8 mouse cellular contexts compared by ENCODE assay signal in the genomic region with DNA sequence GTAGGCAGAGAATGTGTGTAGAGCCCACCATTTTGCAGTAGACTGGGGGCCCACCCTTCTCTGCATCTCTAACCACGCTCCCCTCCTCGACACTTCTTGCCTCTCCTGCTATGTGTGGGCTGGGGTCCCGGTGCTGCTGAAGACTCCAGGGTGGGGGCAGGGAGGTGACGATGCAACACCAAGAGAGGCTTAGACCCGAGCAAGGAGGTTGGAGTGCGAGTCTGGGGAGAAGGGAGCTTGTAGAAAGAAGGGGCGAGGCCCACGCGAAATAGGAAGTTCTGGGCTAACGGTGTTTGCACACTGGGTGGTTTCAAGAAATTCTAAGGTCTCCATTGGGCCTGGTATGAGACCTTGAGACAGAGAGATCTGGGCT. TPM values are rescaled to one million over a fixed set of nuclear protein-coding genes. Genes with fewer than 3 reads are reported as not detected.
A peak's percentile ranks its signal among the peaks of the same experiment; 100 is the strongest.
DNase-seq lines count a peak whose midpoint lies in the region; ATAC-seq lines count a peak whose summit lies in the region.

No protein-coding gene starts in this region.

- H3K4me3 ChIP-seq in forebrain, embryonic 16.5 days (replicated peaks; ENCODE audit: low read length): peak overlapping the region; percentile 89
- H3K4me3 ChIP-seq in limb, embryonic 15.5 days: peak overlapping the region; percentile 57

- H3K4me2 ChIP-seq in forebrain, embryonic 16.5 days (ENCODE audit: low read length): peak overlapping the region; percentile 82
- H3K4me2 ChIP-seq in limb, embryonic 15.5 days: peak overlapping the region; percentile 83

- peak overlapping the region; percentile 93 for H3K27ac ChIP-seq in forebrain, embryonic 16.5 days (ENCODE audit: low read length)
- peak overlapping the region; percentile 94 for H3K27ac ChIP-seq in limb, embryonic 15.5 days

- no peaks in the 10 kb centered on the region for H3K27me3 ChIP-seq in forebrain, embryonic 16.5 days (replicated peaks; ENCODE audit: control insufficient read depth, insufficient read depth, low read length)
- no peaks in the 10 kb centered on the region for H3K27me3 ChIP-seq in limb, embryonic 15.5 days

- H3K36me3 ChIP-seq in forebrain, embryonic 16.5 days (ENCODE audit: control insufficient read depth, insufficient read depth): no peaks in the 10 kb centered on the region
- H3K36me3 ChIP-seq in limb, embryonic 15.5 days: no peaks in the 10 kb centered on the region; the same call in 1 of the 2 replicates

- H3K4me1 ChIP-seq in forebrain, embryonic 16.5 days (replicated peaks; ENCODE audit: control insufficient read depth, insufficient read depth, low read length): peaks cover 33% of the 10 kb centered on the region
- H3K4me1 ChIP-seq in limb, embryonic 15.5 days: peaks cover 36% of the 10 kb centered on the region

- no peaks in the 10 kb centered on the region for H3K9me3 ChIP-seq in forebrain, embryonic 16.5 days (ENCODE audit: control insufficient read depth, low read length)
- no peaks in the 10 kb centered on the region for H3K9me3 ChIP-seq in limb, embryonic 15.5 days

- whole genome bisulfite sequencing in forebrain, embryonic 16.5 days: 0% methylated on average over 10 of the region's 10 CpGs
- WGBS in limb, embryonic 15.5 days: 1% methylated on average over 10 of the region's 10 CpGs

- peak; percentile 45 to 47 for DNase-seq in layer of hippocampus, postnatal 10 days (ENCODE audit: low spot score in 2 of 2)
- no peak for DNase-seq in layer of hippocampus, adult 18-20 months (ENCODE audit: low spot score in 2 of 2)
- peak; percentile 5 for DNase-seq in T-cell, adult 2 months (ENCODE audit: low spot score)
- peak; percentile 10 to 27 for DNase-seq in natural killer cell, adult 2 months (ENCODE audit: low spot score in 2 of 2)
- DNase-seq in yolk sac, embryonic 10.5 days (ENCODE audit: low spot score): no peak
- no peak for DNase-seq in layer of hippocampus, postnatal 14 days (ENCODE audit: low spot score in 2 of 2)

- peak; percentile 42 for ATAC-seq in forebrain, embryonic 16.5 days
- no peak for ATAC-seq in limb, embryonic 15.5 days (ENCODE audit: insufficient number of reproducible peaks, low FRiP score, low TSS enrichment, low read depth)

- peak overlapping the region; percentile 95 for H3K9ac ChIP-seq in forebrain, embryonic 16.5 days (replicated peaks; ENCODE audit: low read depth, low read length)
- peak overlapping the region; percentile 61 for H3K9ac ChIP-seq in limb, embryonic 15.5 days

RNA-seq across cellular contexts. Expression of a gene that starts 1.6 kb away (rescaled TPM):
- total RNA-seq in layer of hippocampus, postnatal 10 days (2021): 100 to 1,000 TPM; 208 to 226 TPM
- 100 to 1,000 TPM; 186 to 187 TPM for total RNA-seq in layer of hippocampus, adult 18-20 months (2021)
- 334 and 346 TPM in 2 replicates for polyA plus RNA-seq in forebrain, embryonic 16.5 days (2015; fragmentation: Nextera tagmentation; extraction: Ambion mirVana)
- polyA plus RNA-seq in limb, embryonic 15.5 days (2015; fragmentation: Nextera tagmentation; extraction: Ambion mirVana): 194 and 206 TPM in 2 replicates
- 100 to 1,000 TPM; 170 to 200 TPM for total RNA-seq in layer of hippocampus, postnatal 14 days (2021)

RNA-seq across cellular contexts. Expression of a gene that starts 58.5 kb away (rescaled TPM):
- 10 to 100 TPM; 50.9 to 52.4 TPM for total RNA-seq in layer of hippocampus, postnatal 10 days (2021)
- total RNA-seq in layer of hippocampus, adult 18-20 months (2021): 10 to 100 TPM; 39.7 to 43.9 TPM
- 6.2 and 9.5 TPM in 2 replicates for polyA plus RNA-seq in forebrain, embryonic 16.5 days (2015; fragmentation: Nextera tagmentation; extraction: Ambion mirVana)
- 2.3 and 2.4 TPM in 2 replicates for polyA plus RNA-seq in limb, embryonic 15.5 days (2015; fragmentation: Nextera tagmentation; extraction: Ambion mirVana)
- total RNA-seq in layer of hippocampus, postnatal 14 days (2021): 10 to 100 TPM; 49.8 to 56.7 TPM

Comparison
In these comparisons a context has a peak if more than half of its experiments do, and no peak if none do; other contexts are left out.
1. DNase-seq: peak in layer of hippocampus, postnatal 10 days (2 of 2), T-cell, adult 2 months (single experiment) and natural killer cell, adult 2 months (2 of 2); none in layer of hippocampus, adult 18-20 months (0 of 2), yolk sac, embryonic 10.5 days (single experiment) and layer of hippocampus, postnatal 14 days (0 of 2).